Mouse (Mus musculus): ENCODE measurements around the gene E030018B13Rik.

The E030018B13Rik gene

GRCm38 (mm10) chr7:63916268-63916907 is at the start of gene E030018B13Rik:
Gene E030018B13Rik (plus strand): TSS chr7:63916857.
- no peak for DNase-seq (ENCODE audit: low read depth, low spot score)

- no peak for DNase-seq (ENCODE audit: low read depth, low spot score)
Observed at GRCm38 (mm10) chr7:63868356-63868918, 48.2 kb upstream of the E030018B13Rik start.

- DNase-seq (ENCODE audit: low read depth, low spot score) = no peak
Observed at GRCm38 (mm10) chr7:63871698-63872097, 45.0 kb upstream of the E030018B13Rik start.

GRCm38 (mm10) chr7:63873880-63874279 is 42.8 kb upstream of the E030018B13Rik start:
- no peak for DNase-seq (ENCODE audit: low read depth, low spot score)

- no peak for DNase-seq (ENCODE audit: low read depth, low spot score)
Observed at GRCm38 (mm10) chr7:63875686-63876085, 41.0 kb upstream of the E030018B13Rik start.

- no peak for DNase-seq (ENCODE audit: low read depth, low spot score)
Observed at GRCm38 (mm10) chr7:63876640-63877039, 40.0 kb upstream of the E030018B13Rik start.

- DNase-seq (ENCODE audit: low read depth, low spot score) = peak; percentile 29
Observed at GRCm38 (mm10) chr7:63877610-63878009, 39.0 kb upstream of the E030018B13Rik start.

GRCm38 (mm10) chr7:63879583-63879982 is 37.1 kb upstream of the E030018B13Rik start:
- DNase-seq (ENCODE audit: low read depth, low spot score) = no peak

- no peak for DNase-seq (ENCODE audit: low read depth, low spot score)
Observed at GRCm38 (mm10) chr7:63882739-63883138, 33.9 kb upstream of the E030018B13Rik start.

GRCm38 (mm10) chr7:63885025-63885424 is 31.6 kb upstream of the E030018B13Rik start:
- DNase-seq (ENCODE audit: low read depth, low spot score) = no peak

GRCm38 (mm10) chr7:63887034-63887551 is 29.6 kb upstream of the E030018B13Rik start:
- no peak for DNase-seq (ENCODE audit: low read depth, low spot score)

- no peak for DNase-seq (ENCODE audit: low read depth, low spot score)
Observed at GRCm38 (mm10) chr7:63887602-63888123, 29.0 kb upstream of the E030018B13Rik start.

GRCm38 (mm10) chr7:63888674-63889073 is 28.0 kb upstream of the E030018B13Rik start:
- no peak for DNase-seq (ENCODE audit: low read depth, low spot score)

GRCm38 (mm10) chr7:63889116-63889975 is 27.3 kb upstream of the E030018B13Rik start:
- DNase-seq (ENCODE audit: low read depth, low spot score) = no peak

GRCm38 (mm10) chr7:63891488-63892075 is 25.1 kb upstream of the E030018B13Rik start:
- no peak for DNase-seq (ENCODE audit: low read depth, low spot score)

- no peak for DNase-seq (ENCODE audit: low read depth, low spot score)
Observed at GRCm38 (mm10) chr7:63893201-63893600, 23.5 kb upstream of the E030018B13Rik start.

- no peak for DNase-seq (ENCODE audit: low read depth, low spot score)
Observed at GRCm38 (mm10) chr7:63893729-63894128, 22.9 kb upstream of the E030018B13Rik start.

GRCm38 (mm10) chr7:63894662-63895061 is 22.0 kb upstream of the E030018B13Rik start:
- DNase-seq (ENCODE audit: low read depth, low spot score) = no peak

GRCm38 (mm10) chr7:63895223-63895622 is 21.4 kb upstream of the E030018B13Rik start:
- no peak for DNase-seq (ENCODE audit: low read depth, low spot score)

- no peak for DNase-seq (ENCODE audit: low read depth, low spot score)
Observed at GRCm38 (mm10) chr7:63896276-63896967, 20.2 kb upstream of the E030018B13Rik start.

- peak; percentile 65 for DNase-seq (ENCODE audit: low read depth, low spot score)
Observed at GRCm38 (mm10) chr7:63896968-63897468, 19.6 kb upstream of the E030018B13Rik start.
